Mouse (Mus musculus) CH12.LX (cell line): ENCODE results near the gene Map4k5.

Experiments
- CTCF ChIP-seq, 2 experiments: IDR thresholded peaks in 1 of 2; conservative IDR thresholded peaks in 1 of 2; 2 replicates each; pipeline ENCODE4 v1.5.1; 2011 to 2012; ENCODE audit warnings: low read depth in 2 of 2, low read length in 2 of 2, improper control_type of control experiment in 1 of 2, inconsistent platforms in 1 of 2, mild to moderate bottlenecking in 1 of 2, moderate library complexity in 1 of 2
- EP300 ChIP-seq: IDR thresholded peaks from 2 replicates; pipeline ENCODE4 v1.6.1; 2011; ENCODE audit warnings: low read length, improper control_type of control experiment
- ETS1 ChIP-seq: conservative IDR thresholded peaks from 2 replicates; pipeline ENCODE4 v1.6.1; 2012; ENCODE audit warnings: low read depth, mild to moderate bottlenecking, inconsistent platforms, low read length, improper control_type of control experiment, moderate library complexity
- MAZ ChIP-seq: IDR thresholded peaks from 2 replicates; pipeline ENCODE4 v1.6.1; 2012; ENCODE audit warnings: low read depth, mild to moderate bottlenecking, inconsistent platforms, low read length, improper control_type of control experiment, moderate library complexity
- MEF2A ChIP-seq: IDR thresholded peaks from 2 replicates; pipeline ENCODE4 v1.6.1; 2014; ENCODE audit warnings: low read depth, mild to moderate bottlenecking, inconsistent platforms, low read length, improper control_type of control experiment, borderline replicate concordance
- MYC ChIP-seq: IDR thresholded peaks from 2 replicates; pipeline ENCODE4 v1.6.1; 2011; ENCODE audit warnings: low read depth, mild to moderate bottlenecking, improper control_type of control experiment, low read length
- POLR2A ChIP-seq: IDR thresholded peaks from 2 replicates; pipeline ENCODE4 v1.6.1; 2011; ENCODE audit warnings: low read depth, mild to moderate bottlenecking, improper control_type of control experiment, low read length
- USF1 ChIP-seq: IDR thresholded peaks from 2 replicates; pipeline ENCODE4 v1.6.1; 2014; ENCODE audit warnings: low read depth, mild to moderate bottlenecking, inconsistent platforms, low read length, improper control_type of control experiment
- USF2 ChIP-seq: conservative IDR thresholded peaks from 2 replicates; pipeline ENCODE4 v1.6.1; 2011; ENCODE audit warnings: low read depth, low read length, improper control_type of control experiment
- ZMIZ1 ChIP-seq: IDR thresholded peaks from 2 replicates; pipeline ENCODE4 v1.6.1; 2012; ENCODE audit warnings: low read depth, mild to moderate bottlenecking, inconsistent platforms, low read length, improper control_type of control experiment

GRCm38 (mm10) chr12:69923603-69924002 is 30.6 kb upstream of the Map4k5 start:
- TF ChIP-seq EP300 (no peak), MAZ (no peak), USF2 (no peak), CTCF (conservative IDR thresholded peaks at IDR 0.05 in 1 of 2, IDR thresholded peaks at IDR 0.05 in 1 of 2; ENCODE audit: low read depth in 2 of 2, low read length in 2 of 2) (no peak), MYC (no peak), ETS1 (no peak), ZMIZ1 (no peak), POLR2A (no peak), MEF2A (no peak), USF1 (no peak)
